In the genomic region with DNA sequence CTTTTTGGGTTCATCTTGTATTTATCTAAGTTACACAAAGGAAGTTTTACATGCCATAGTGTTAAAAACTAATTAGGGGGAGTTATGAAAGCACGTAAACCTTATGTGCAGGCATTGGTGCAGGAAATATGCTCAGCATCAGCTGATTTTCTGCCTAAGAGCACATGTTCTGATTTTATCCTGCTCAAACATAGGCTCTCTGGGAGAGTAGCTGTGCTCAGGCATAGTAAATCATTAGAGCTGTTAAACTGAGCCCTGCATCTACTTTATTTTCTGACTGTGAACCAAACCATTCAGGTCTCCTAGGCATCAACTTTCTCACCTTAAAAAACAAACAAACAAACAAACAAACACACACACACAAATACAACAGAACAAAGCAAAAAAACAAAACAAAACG, we compare ENCODE assay signal across 26 mouse cellular contexts.
"Had no signal": no experiment of that assay in that cellular context is flagged by ENCODE, and none has a peak within 500 bp of the region (broad histone marks: within the 10 kb centered on the region; RNA-seq: fewer than 3 reads in every experiment).

No protein-coding gene starts in this region.

- H3K27me3 ChIP-seq: heart, embryonic 12.5 days; intestine, embryonic 15.5 days; liver, embryonic 13.5 days; liver, embryonic 15.5 days had no signal

- ATAC-seq: inflammation-experienced regulatory T-cells, adult 6 months; intestine, embryonic 15.5 days; intestine, postnatal 0 days; liver, postnatal 0 days had no signal

- DNase-seq: gastrocnemius, adult 2 months; gastrocnemius, postnatal 10 days; gastrocnemius, postnatal 25 days; heart, adult 18-20 months; heart, postnatal 10 days; heart, postnatal 4 days; kidney, adult 2 months; kidney, adult 9 months; kidney, postnatal 10 days; kidney, postnatal 25 days; kidney, postnatal 4 days; liver; liver, embryonic 13.5 days; liver, postnatal 0 days had no signal

- H3K27ac ChIP-seq: gastrocnemius, adult 2 months; heart, embryonic 10.5 days; hindbrain, embryonic 10.5 days; hindbrain, embryonic 12.5 days; hindbrain, embryonic 14.5 days; intestine, embryonic 15.5 days; layer of hippocampus, adult 2 months; left cerebral cortex, adult 2 months; liver, embryonic 13.5 days; liver, embryonic 15.5 days had no signal

- H3K9me3 ChIP-seq: heart, embryonic 10.5 days; heart, embryonic 12.5 days; hindbrain, embryonic 10.5 days; hindbrain, embryonic 12.5 days; intestine, embryonic 15.5 days; liver, embryonic 13.5 days; liver, embryonic 15.5 days had no signal

- H3K4me2 ChIP-seq: heart, embryonic 12.5 days; intestine, embryonic 15.5 days; liver, embryonic 11.5 days; liver, embryonic 13.5 days; liver, embryonic 15.5 days had no signal

- H3K4me3 ChIP-seq: gastrocnemius, adult 2 months; heart, embryonic 10.5 days; heart, embryonic 12.5 days; hindbrain, embryonic 12.5 days; intestine, embryonic 15.5 days; layer of hippocampus, adult 2 months; left cerebral cortex, adult 2 months; liver, embryonic 13.5 days; liver, embryonic 15.5 days had no signal

- H3K36me3 ChIP-seq: heart, embryonic 10.5 days; heart, embryonic 12.5 days; hindbrain, embryonic 10.5 days; hindbrain, embryonic 12.5 days; intestine, embryonic 15.5 days; liver, embryonic 13.5 days; liver, embryonic 15.5 days had no signal

- H3K4me1 ChIP-seq: heart, embryonic 10.5 days; heart, embryonic 12.5 days; liver, embryonic 13.5 days; liver, embryonic 15.5 days had no signal

- H3K9ac ChIP-seq: heart, embryonic 12.5 days; hindbrain, embryonic 12.5 days; hindbrain, embryonic 14.5 days; intestine, embryonic 15.5 days; liver, embryonic 13.5 days; liver, embryonic 15.5 days; liver, postnatal 0 days had no signal
